Comparison of ENCODE assay signal across 8 mouse cellular contexts in genomic region chr9:37656439-37656881, GRCm38 (mm10). TPM values are rescaled to one million over a fixed set of nuclear protein-coding genes. Genes with fewer than 3 reads are reported as not detected.
DNase-seq lines count a peak whose midpoint lies in the region; ATAC-seq and TF ChIP-seq lines count a peak whose summit lies in the region.

No protein-coding gene starts in this region.

- ATAC-seq in embryonic facial prominence, embryonic 12.5 days (ENCODE audit: insufficient number of reproducible peaks, insufficient read depth, low FRiP score, low TSS enrichment) = no peak
- 0 out of 2 replicates have a peak, but pooled peaks have one; percentile 13 for ATAC-seq in hindbrain, embryonic 11.5 days (ENCODE audit: low FRiP score)
- ATAC-seq in midbrain, postnatal 0 days (ENCODE audit: low FRiP score) = no peak

- H3K27ac ChIP-seq in embryonic facial prominence, embryonic 12.5 days = peak overlapping the region; percentile 83; the same call in 1 of the 2 replicates
- peak overlapping the region; percentile 62; the same call in 1 of the 2 replicates for H3K27ac ChIP-seq in hindbrain, embryonic 11.5 days (ENCODE audit: low read depth, low read length)
- peak overlapping the region; percentile 71 for H3K27ac ChIP-seq in midbrain, postnatal 0 days (ENCODE audit: low read depth, low read length)

- peak overlapping the region; percentile 76 for H3K9ac ChIP-seq in embryonic facial prominence, embryonic 12.5 days
- peak overlapping the region; percentile 85 for H3K9ac ChIP-seq in hindbrain, embryonic 11.5 days (ENCODE audit: low read depth, low read length)
- H3K9ac ChIP-seq in midbrain, postnatal 0 days (replicated peaks; ENCODE audit: low read length, poor library complexity, severe bottlenecking) = peak overlapping the region; percentile 67

- H3K4me3 ChIP-seq in embryonic facial prominence, embryonic 12.5 days = peak overlapping the region; percentile 71
- H3K4me3 ChIP-seq in hindbrain, embryonic 11.5 days (ENCODE audit: low read depth, low read length) = peak overlapping the region; percentile 75
- peak overlapping the region; percentile 78 for H3K4me3 ChIP-seq in midbrain, postnatal 0 days (ENCODE audit: low read depth, low read length)

- WGBS in embryonic facial prominence, embryonic 12.5 days = 1% methylated on average over 10 of the region's 10 CpGs
- 3% methylated on average over 10 of the region's 10 CpGs for WGBS in hindbrain, embryonic 11.5 days
- WGBS in midbrain, postnatal 0 days = 2% methylated on average over 10 of the region's 10 CpGs

- DNase-seq in ovary, postnatal 36 days (ENCODE audit: low spot score) = peak; percentile 8
- DNase-seq in ovary, adult 18-20 months (ENCODE audit: low spot score) = no peak
- no peak for DNase-seq in hindbrain, embryonic 11.5 days (ENCODE audit: low spot score)
- DNase-seq in liver = peak; percentile 10
- no peak for DNase-seq in midbrain, postnatal 0 days (ENCODE audit: low spot score)
- no peak for DNase-seq in left cerebral cortex, postnatal 36 days (ENCODE audit: low spot score in 2 of 2)
- no peak for DNase-seq in right cerebral cortex, postnatal 4 days

- H3K36me3 ChIP-seq in embryonic facial prominence, embryonic 12.5 days = peaks cover 26% of the 10 kb centered on the region
- H3K36me3 ChIP-seq in hindbrain, embryonic 11.5 days (ENCODE audit: control insufficient read depth, insufficient read depth, low read length) = peaks cover 13% of the 10 kb centered on the region; the same call in 1 of the 2 replicates
- H3K36me3 ChIP-seq in midbrain, postnatal 0 days (ENCODE audit: insufficient read depth, low read length) = peaks cover 25% of the 10 kb centered on the region; the same call in 1 of the 2 replicates

- H3K4me1 ChIP-seq in embryonic facial prominence, embryonic 12.5 days = peaks cover 7% of the 10 kb centered on the region
- H3K4me1 ChIP-seq in hindbrain, embryonic 11.5 days (replicated peaks; ENCODE audit: control insufficient read depth, insufficient read depth, low read length) = no peaks in the 10 kb centered on the region
- H3K4me1 ChIP-seq in midbrain, postnatal 0 days (ENCODE audit: insufficient read depth, low read length) = peaks cover 3% of the 10 kb centered on the region; the same call in 1 of the 2 replicates

- H3K4me2 ChIP-seq in embryonic facial prominence, embryonic 12.5 days (replicated peaks) = peak overlapping the region; percentile 80
- H3K4me2 ChIP-seq in hindbrain, embryonic 11.5 days (replicated peaks; ENCODE audit: low read depth, low read length) = peak overlapping the region; percentile 68
- peak overlapping the region; percentile 73 for H3K4me2 ChIP-seq in midbrain, postnatal 0 days (ENCODE audit: low read depth, low read length, poor library complexity, severe bottlenecking)

- H3K27me3 ChIP-seq in embryonic facial prominence, embryonic 12.5 days = no peaks in the 10 kb centered on the region
- no peaks in the 10 kb centered on the region for H3K27me3 ChIP-seq in hindbrain, embryonic 11.5 days (ENCODE audit: control insufficient read depth, insufficient read depth, low read length)
- H3K27me3 ChIP-seq in midbrain, postnatal 0 days (ENCODE audit: insufficient read depth, low read length) = no peaks in the 10 kb centered on the region

- intact Hi-C loops in left cerebral cortex, postnatal 36 days (cut with DNase I) = no loop called here

- H3K9me3 ChIP-seq in embryonic facial prominence, embryonic 12.5 days = no peaks in the 10 kb centered on the region
- H3K9me3 ChIP-seq in hindbrain, embryonic 11.5 days (ENCODE audit: control insufficient read depth, low read length) = no peaks in the 10 kb centered on the region
- no peaks in the 10 kb centered on the region for H3K9me3 ChIP-seq in midbrain, postnatal 0 days (ENCODE audit: low read length)

- no peak for TF ChIP-seq CTCF in midbrain, postnatal 0 days (IDR thresholded peaks at IDR 0.05)

RNA-seq across cellular contexts. Expression of gene Tbrg1, which starts 0.7 kb away (rescaled TPM):
- 154 and 157 TPM in 2 replicates for polyA plus RNA-seq in embryonic facial prominence, embryonic 12.5 days (2016; fragmentation: Nextera tagmentation; extraction: Ambion mirVana)
- 142 and 151 TPM in 2 replicates for polyA plus RNA-seq in hindbrain, embryonic 11.5 days (2014; fragmentation: Nextera tagmentation; extraction: Ambion mirVana)
- 55.3 and 55.7 TPM in 2 replicates for total RNA-seq in midbrain, postnatal 0 days (2014; rRNA removed)
- 91.4 and 94.4 TPM in 2 replicates for polyA plus RNA-seq in midbrain, postnatal 0 days (2015; fragmentation: Nextera tagmentation; extraction: Ambion mirVana)
- 10 to 100 TPM; 52.4 to 63.4 TPM for total RNA-seq in left cerebral cortex, postnatal 36 days (2021)

RNA-seq across cellular contexts. Expression of gene Panx3, which starts 12.6 kb away (rescaled TPM):
- polyA plus RNA-seq in embryonic facial prominence, embryonic 12.5 days (2016; fragmentation: Nextera tagmentation; extraction: Ambion mirVana) = 2.4 and 2.6 TPM in 2 replicates
- 0.07 and 0.28 TPM in 2 replicates for polyA plus RNA-seq in hindbrain, embryonic 11.5 days (2014; fragmentation: Nextera tagmentation; extraction: Ambion mirVana)
- total RNA-seq in midbrain, postnatal 0 days (2014; rRNA removed) = not detected in 2 replicates
- polyA plus RNA-seq in midbrain, postnatal 0 days (2015; fragmentation: Nextera tagmentation; extraction: Ambion mirVana) = 0.10 TPM in 1 of 2 replicates, not detected in the other
- total RNA-seq in left cerebral cortex, postnatal 36 days (2021) = not detected

RNA-seq across cellular contexts. Expression of gene Spa17, which starts 42.9 kb away (rescaled TPM):
- 8.3 and 10.0 TPM in 2 replicates for polyA plus RNA-seq in embryonic facial prominence, embryonic 12.5 days (2016; fragmentation: Nextera tagmentation; extraction: Ambion mirVana)
- polyA plus RNA-seq in hindbrain, embryonic 11.5 days (2014; fragmentation: Nextera tagmentation; extraction: Ambion mirVana) = 19.8 and 22.2 TPM in 2 replicates
- total RNA-seq in midbrain, postnatal 0 days (2014; rRNA removed) = 1.2 and 1.4 TPM in 2 replicates
- 6.3 and 10.1 TPM in 2 replicates for polyA plus RNA-seq in midbrain, postnatal 0 days (2015; fragmentation: Nextera tagmentation; extraction: Ambion mirVana)
- 1 to 10 TPM; 1.8 to 2.9 TPM for total RNA-seq in left cerebral cortex, postnatal 36 days (2021)

RNA-seq across cellular contexts. Expression of gene Olfr160, which starts 59.6 kb away (rescaled TPM):
- polyA plus RNA-seq in embryonic facial prominence, embryonic 12.5 days (2016; fragmentation: Nextera tagmentation; extraction: Ambion mirVana) = not detected in 2 replicates
- not detected in 2 replicates for polyA plus RNA-seq in hindbrain, embryonic 11.5 days (2014; fragmentation: Nextera tagmentation; extraction: Ambion mirVana)
- total RNA-seq in midbrain, postnatal 0 days (2014; rRNA removed) = not detected in 2 replicates
- not detected in 2 replicates for polyA plus RNA-seq in midbrain, postnatal 0 days (2015; fragmentation: Nextera tagmentation; extraction: Ambion mirVana)
- total RNA-seq in left cerebral cortex, postnatal 36 days (2021) = not detected

Comparison
In these comparisons a context has a peak if more than half of its experiments do, and no peak if none do; other contexts are left out.
1. DNase-seq: peak in ovary, postnatal 36 days (single experiment) and liver (single experiment); none in ovary, adult 18-20 months (single experiment), hindbrain, embryonic 11.5 days (single experiment), midbrain, postnatal 0 days (single experiment), left cerebral cortex, postnatal 36 days (0 of 2) and right cerebral cortex, postnatal 4 days (single experiment).
2. Peak in every context shown above with its lines, with median percentiles within 50 percentile points of each other: H3K27ac ChIP-seq, H3K4me2 ChIP-seq, H3K4me3 ChIP-seq and H3K9ac ChIP-seq.